Mouse (Mus musculus): ENCODE measurements around the gene Plxnb2.

- TF ChIP-seq CTCF (IDR thresholded peaks at IDR 0.05; ENCODE audit: control insufficient read depth, insufficient read depth, insufficient read length), result no peak
- TF ChIP-seq USF1 (IDR thresholded peaks at IDR 0.05; ENCODE audit: low read depth), result no peak
- TF ChIP-seq MAX (IDR thresholded peaks at IDR 0.05), result no peak
- no peak for TF ChIP-seq FOSL1 (IDR thresholded peaks at IDR 0.05; ENCODE audit: insufficient read depth, low read length, poor library complexity, severe bottlenecking)
Observed at GRCm38 (mm10) chr15:89207457-89207856, 26.9 kb upstream of the Plxnb2 start.
